Mouse (Mus musculus) gastrocnemius, postnatal 25 days (tissue): ENCODE results near the gene AU018091. TPM values are rescaled to one million over a fixed set of nuclear protein-coding genes. Genes with fewer than 3 reads are reported as not detected.
"Not testable (repeated sequence)": the region's sequence is repeated elsewhere in the genome, so short reads cannot be mapped to it uniquely, and the experiment has no call there.

Experiments
- DNase-seq: peaks from one replicate; pipeline ENCODE4 v3.0.0; 2022
- microRNA-seq, 2 experiments: library from miRNA; unstranded; fragments of <30 nt; microRNA quantifications; one replicate each; pipeline ENCODE4 v1.2.0; 2021; ENCODE audit warnings: borderline replicate concordance in 2 of 2
- total RNA-seq, 2 experiments: library from RNA; stranded (reverse); gene quantifications; 1 replicate in 1 of 2; 2 replicates in 1 of 2; pipeline ENCODE4 v1.2.3; 2021

The AU018091 gene
- total RNA-seq, 2 experiments from 2014 or later, result not detected

DNA sequence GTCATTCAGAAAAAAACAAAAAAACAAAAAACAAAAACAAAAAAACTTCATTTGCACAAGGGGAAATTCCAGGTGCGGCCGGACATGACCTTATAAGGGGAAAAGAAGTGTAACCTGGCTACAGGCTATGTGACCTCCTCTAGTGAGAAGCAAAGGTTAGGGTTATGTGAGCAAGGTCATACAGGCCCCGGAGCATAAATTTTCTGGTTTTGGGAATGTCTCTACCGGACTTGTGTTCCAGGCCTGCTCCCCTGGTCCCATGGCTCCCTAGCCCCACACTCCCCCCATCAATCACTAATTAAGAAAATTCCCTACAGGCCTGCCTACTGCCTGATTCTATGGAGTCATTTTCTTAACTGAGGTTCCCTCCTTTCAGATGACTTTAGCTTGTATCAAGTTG is 2.7 kb downstream of the AU018091 start:
- no peak for DNase-seq

DNA sequence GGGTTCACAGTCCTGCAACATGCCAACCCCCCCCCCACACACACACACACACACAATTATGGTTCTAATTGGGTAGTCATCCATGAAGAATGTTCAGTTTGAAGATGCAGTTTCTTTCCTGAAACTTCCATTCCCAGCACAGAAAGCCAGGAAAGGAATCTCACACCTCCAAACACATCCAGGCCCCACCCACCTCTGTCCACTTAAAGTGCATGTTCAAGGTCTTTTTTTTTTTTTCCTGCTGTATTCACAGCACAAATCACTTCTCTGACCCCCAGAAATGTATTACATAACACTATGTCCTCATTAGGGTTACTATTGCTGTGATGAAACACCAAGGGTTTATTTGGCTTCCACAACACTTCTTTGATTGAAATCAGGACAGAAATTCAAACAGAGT is 4.0 kb downstream of the AU018091 start:
- no peak for DNase-seq

DNA sequence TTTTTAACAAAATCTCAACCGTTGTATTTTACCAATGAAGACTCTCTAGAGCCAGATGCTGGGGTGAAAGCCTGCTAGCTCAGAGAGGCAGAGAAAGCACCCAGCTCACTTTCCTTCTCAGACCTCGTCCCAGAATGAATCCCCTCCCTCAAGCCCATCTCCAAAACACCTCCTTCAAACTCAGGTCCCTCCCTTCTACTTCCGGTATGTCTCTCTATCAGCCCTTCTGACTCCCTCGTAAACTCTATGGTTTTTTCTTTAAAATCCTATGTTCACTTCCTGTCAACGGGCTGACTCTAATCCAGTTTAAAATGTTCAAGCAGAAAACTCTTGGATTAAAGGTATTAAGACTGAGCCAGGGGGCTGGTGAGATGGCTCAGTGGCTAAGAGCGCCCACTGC is 4.6 kb downstream of the AU018091 start:
- DNase-seq, result no peak

DNA sequence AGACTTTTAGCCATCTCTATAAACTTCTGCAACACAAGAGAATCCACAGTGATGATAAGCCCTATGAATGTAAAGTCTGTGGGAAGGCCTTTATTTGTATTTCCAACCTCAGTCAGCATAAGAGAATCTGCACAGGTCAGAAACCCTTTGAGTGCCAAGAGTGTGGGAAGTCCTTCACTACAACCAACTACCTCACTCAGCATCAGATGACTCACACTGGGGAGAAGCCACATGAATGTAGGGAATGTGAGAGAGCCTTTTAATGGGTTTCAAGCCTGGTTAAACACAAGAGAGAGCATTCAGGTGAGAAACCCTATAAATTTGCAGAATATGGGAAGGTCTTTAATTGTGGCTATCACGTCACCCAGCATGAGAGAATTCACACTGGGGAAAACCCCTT is 18.6 kb downstream of the AU018091 start:
- DNase-seq, result no peak

DNA sequence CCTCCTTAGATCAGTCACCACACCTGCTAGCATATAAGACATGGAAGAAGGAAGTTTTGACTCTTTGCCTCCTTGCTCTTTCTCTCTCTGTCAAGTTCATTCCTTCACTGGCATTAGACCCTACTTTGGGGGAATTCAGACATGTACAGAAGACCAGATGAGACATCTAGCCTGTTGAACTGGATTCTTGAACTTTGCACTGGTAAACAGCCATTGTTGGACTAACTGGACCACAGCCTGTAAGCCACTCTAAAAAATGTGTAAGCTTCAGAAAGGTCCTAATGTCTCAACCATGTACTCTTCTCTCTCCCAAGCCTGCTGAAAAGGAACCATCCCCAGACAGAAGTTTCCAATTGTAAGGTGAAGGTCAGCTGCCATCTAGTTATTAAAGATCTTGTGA is 22.9 kb downstream of the AU018091 start:
- no peak for DNase-seq

DNA sequence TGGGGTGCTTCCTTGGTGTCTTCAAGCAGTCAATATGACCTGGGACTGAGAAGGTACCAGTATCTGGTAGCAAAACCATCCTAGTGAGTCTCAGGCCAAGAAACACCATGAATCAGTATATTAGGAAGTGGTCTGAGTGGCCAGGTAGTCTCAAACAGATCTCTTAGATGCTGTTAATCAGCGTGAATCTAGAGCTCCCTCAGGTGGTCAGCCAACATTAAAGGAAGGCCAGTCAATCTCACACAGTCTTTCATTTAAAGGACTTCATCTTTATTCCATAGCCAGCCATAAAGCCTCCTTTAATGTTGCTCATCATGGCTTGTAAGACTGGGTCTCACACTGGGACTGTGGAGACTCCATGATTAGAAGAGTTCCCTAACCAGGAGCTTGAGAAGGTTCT is 25.7 kb downstream of the AU018091 start:
- no peak for DNase-seq

DNA sequence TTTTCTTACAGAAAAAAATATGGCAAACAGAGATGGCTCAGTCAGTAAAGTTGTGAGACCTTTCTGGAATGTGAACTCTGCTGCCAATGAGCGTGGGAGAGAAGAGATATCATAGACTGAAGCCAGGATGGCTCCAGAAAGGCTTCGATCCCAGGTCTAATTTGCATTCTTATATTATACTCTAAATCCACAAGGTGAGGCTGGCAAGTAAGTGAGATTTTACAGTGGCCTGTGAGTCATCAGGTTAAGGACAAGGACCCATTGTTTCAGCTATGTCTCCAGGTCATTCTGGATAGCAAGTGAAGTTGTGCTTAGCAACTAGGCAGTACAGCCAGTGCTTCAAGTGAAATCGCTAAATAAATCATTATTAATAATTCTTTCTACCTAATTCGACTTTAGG is 33.4 kb downstream of the AU018091 start:
- DNase-seq, result no peak

DNA sequence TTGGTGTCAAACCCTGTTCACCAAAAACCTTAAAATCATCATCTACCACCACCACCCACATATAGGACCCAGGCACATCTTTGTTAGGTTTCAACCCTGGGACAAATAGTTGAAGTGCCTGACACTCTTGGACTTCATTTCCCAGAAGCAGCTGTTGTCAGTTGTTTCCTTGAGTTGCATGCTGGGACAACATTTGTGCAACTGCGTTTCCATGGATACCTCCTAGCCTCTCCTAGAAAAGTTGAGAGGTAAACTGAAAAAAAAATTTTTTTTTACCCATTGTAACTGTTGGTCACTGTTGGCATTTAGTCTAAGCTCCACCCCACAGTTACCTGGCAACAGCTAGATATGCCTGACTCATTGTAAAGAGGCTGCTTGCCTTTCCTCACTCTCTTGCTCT is 34.3 kb downstream of the AU018091 start:
- no peak for DNase-seq

DNA sequence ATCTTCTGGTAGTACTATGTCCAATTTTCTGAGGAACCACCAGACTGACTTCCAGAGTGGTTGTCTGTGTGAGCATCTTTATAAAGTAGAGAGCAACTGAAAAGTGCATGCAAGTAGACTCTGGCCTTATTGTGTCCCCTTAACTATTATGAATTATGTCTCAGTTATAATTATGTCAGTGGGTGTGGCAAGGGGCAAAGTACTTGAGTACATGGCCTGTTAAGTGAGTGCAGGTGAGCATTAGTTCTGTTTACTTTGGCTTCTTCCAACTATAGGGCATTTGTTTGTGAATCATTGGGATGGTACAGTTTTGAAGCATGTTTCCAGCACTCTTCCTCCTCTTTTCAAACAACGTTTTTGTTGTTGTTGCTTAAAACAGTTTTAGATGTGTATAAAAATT is 38.7 kb downstream of the AU018091 start:
- no peak for DNase-seq

DNA sequence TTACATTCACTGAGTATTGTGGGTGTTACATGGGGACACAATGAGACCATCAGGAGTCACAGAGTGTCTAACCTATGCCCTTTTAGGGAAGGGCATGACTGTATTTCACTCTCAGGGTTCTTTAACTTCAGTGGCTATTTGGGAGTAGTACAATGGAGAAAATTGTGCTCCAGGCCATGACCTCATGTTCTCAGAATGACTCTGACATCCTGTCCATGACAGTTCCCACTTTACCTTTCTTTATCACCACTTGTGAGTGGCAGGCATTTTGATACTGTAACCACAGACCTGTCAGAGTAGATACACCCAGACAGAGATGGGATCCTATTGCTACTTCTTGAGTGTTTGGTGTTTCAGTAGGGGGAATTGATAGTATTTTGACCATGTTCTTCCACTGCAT is 40.4 kb downstream of the AU018091 start:
- not testable (repeated sequence) for DNase-seq

DNA sequence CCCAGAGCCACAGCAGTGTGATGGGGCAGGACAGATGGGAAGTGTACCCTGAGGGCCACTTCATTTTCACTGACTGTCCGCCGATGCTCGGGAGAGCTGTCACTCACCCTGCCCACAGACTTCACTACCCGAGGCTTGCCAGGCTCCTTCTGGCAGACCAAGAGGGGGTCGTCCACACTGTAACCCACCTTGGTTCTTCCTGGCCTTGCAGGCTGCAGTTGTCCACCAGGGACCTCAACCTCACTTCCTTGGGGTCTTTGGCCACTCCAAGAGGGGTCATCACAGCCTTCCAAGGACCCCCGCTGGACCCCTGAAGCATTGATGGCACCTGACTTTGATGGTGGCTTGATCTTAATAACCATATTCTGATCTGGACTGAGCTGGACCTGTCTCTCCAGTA is 57.8 kb downstream of the AU018091 start:
- not testable (repeated sequence) for DNase-seq

DNA sequence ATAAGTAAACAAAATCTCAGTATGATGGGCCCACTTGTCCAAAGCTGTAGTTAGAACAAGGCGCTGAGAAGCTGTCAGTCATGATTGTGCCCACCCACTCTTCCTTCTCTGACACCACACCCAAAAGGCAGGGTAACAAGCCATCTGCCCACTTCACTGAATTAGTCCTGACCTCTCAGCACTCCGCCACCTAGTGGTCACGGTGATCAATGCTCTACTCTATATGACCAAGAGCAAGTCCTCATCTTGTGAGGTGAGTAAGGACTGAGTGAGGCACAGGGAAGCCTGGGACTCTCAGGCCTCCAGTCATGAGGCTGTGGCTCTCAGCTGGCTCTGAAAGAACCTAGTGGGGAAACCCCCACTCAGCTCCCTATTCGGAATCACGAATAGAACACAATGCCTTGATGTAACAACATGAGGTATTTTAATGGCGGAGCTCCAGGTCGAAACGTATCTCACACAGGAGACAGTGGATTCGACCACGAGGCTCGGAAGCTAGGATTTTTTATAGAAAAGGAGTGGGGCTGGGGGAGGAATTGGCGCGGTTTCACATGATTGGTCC is 62.4 kb downstream of the AU018091 start:
- DNase-seq, result not testable (repeated sequence)

Small RNA genes lying within 50 kb of the gene (microRNA-seq; reads per million reads assigned to microRNA genes)
- 0 reads per million in 2 experiments for gene Mir290a
- 0 reads per million in 2 experiments for gene Mir290b
- gene Mir291a, result 0 reads per million in 2 experiments
- 0 reads per million in 2 experiments for gene Mir292
- 0 reads per million in 2 experiments for gene Mir292b

Other genes starting within 250 kb of the AU018091 start
- not detected for gene Nlrp12, start 80.5 kb upstream of the AU018091 start, total RNA-seq
- 10 to 100 TPM; 31.7 to 45.4 TPM for gene Myadm, start 119.9 kb upstream of the AU018091 start, total RNA-seq
- gene Prkcg, start 120.0 kb upstream of the AU018091 start, total RNA-seq, result 1 to 10 TPM; 1.3 TPM
- 1 to 10 TPM; 6.7 to 7.7 TPM for gene Cacng7, start 163.8 kb upstream of the AU018091 start, total RNA-seq
- not detected for gene Cacng8, start 221.5 kb upstream of the AU018091 start, total RNA-seq